Mouse (Mus musculus) embryonic facial prominence, embryonic 13.5 days (tissue): Measurements from ENCODE around the gene Mrm2. TPM values are rescaled to one million over a fixed set of nuclear protein-coding genes. Genes with fewer than 3 reads are reported as not detected.

Experiments used
- ATAC-seq: fragments of 200-750 bp; cut with Nextera tagmentation; 2 replicates; pipeline ENCODE4 v1.8.0; 2017; ENCODE audit warnings: low read depth; ENCODE audit not compliant: insufficient number of reproducible peaks, insufficient read depth, low FRiP score, low TSS enrichment
- H3K27ac ChIP-seq: fragments of 300-500 bp; sonication (generic); 2 replicates; pipeline ENCODE4 v1.5.1; 2015; ENCODE audit warnings: moderate library complexity, mild to moderate bottlenecking, inconsistent platforms
- H3K27me3 ChIP-seq: fragments of 300-500 bp; sonication (generic); 2 replicates; pipeline ENCODE4 v1.6.1; 2015; ENCODE audit warnings: mild to moderate bottlenecking, inconsistent platforms
- H3K36me3 ChIP-seq: fragments of 300-500 bp; sonication (generic); 2 replicates; pipeline ENCODE4 v1.6.1; 2015; ENCODE audit warnings: mild to moderate bottlenecking, inconsistent platforms
- H3K4me1 ChIP-seq: fragments of 300-500 bp; sonication (generic); 2 replicates; pipeline ENCODE4 v1.6.1; 2015; ENCODE audit warnings: inconsistent platforms
- H3K4me2 ChIP-seq: fragments of 300-500 bp; sonication (generic); 2 replicates; pipeline ENCODE4 v1.6.1; 2015; ENCODE audit warnings: moderate library complexity, mild to moderate bottlenecking, inconsistent platforms
- H3K4me3 ChIP-seq: fragments of 300-500 bp; sonication (generic); 2 replicates; pipeline ENCODE4 v1.5.1; 2015; ENCODE audit warnings: mild to moderate bottlenecking, inconsistent platforms
- H3K9ac ChIP-seq: fragments of 300-500 bp; sonication (generic); 2 replicates; pipeline ENCODE4 v1.6.1; 2015; ENCODE audit warnings: mild to moderate bottlenecking, inconsistent platforms
- H3K9me3 ChIP-seq: fragments of 300-500 bp; sonication (generic); 2 replicates; pipeline ENCODE4 v1.6.1; 2016; ENCODE audit warnings: inconsistent platforms
- WGBS: fragments of 180-500 bp; shearing (Covaris S2); methylation state at CpG from one replicate; pipeline ENCODE4 v1.1.7; 2015; ENCODE audit warnings: mixed read lengths; 5-methylcytosine and 5-hydroxymethylcytosine counted together
- polyA plus RNA-seq: library from polyadenylated mRNA; unstranded; fragments of >200 nt; fragmentation: Nextera tagmentation; extraction: Ambion mirVana; gene quantifications from 2 replicates; pipeline ENCODE4 v1.2.1, GENCODE M21; 2015

The Mrm2 gene
- polyA plus RNA-seq, result 22.6 and 26.3 TPM in 2 replicates

DNA sequence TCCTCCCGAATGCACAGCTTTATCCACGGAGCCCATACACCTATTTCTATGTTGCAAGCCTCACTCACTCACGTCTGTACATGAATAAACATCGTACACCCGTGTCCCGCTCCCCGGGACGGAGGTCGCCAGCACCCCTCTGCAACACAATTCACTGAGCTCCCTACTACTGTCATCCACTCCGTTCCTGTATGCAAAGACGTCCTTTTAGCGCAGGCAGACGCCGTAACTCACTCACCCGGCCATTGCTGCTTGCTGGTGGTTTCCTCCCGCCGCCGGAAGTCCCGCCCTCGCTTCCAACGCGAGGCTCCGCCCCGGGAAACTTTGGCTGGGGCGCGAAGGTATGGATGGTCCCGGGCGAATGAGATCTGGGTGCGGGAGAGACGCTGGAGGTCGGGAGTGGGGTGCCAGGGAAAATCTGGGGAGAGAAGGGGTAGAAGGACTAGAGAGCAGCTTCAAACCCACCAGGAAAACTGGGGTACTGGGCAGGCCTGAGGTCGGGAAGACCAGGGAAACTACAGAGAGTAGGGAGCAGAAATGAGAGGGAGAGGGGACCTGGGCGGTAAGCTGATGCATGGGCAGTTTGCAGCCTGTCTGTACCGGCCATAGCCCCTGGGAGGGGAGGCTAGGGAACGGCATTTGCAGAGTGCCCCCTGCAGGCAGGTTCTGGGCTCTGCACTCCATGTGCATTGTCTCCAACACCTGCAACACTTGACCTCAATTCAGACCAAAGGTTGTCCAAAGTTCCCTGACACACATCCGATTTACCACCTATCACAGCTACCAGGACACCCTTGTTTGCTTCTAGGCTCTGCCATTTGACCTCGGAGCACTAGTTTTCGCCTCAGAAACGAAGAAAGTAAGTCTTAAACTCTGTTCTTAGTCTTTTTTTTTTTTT is at the start of gene Mrm2:
Mrm2 (minus strand) TSS at position 284 of the 898 bp plus-strand sequence.
- peak within 1 kb of the TSS; percentile 86 for H3K27ac ChIP-seq
- WGBS, result under 1% methylated on average over 39 of the region's 39 CpGs
- peak; percentile 77 for ATAC-seq
- H3K4me3 ChIP-seq, result peak within 1 kb of the TSS; percentile 70
- peak within 1 kb of the TSS; percentile 85 for H3K9ac ChIP-seq
- H3K4me2 ChIP-seq, result peak within 1 kb of the TSS; percentile 90
- peaks cover 16% of the 10 kb centered on the region for H3K4me1 ChIP-seq
- H3K27me3 ChIP-seq, result no peaks in the 10 kb centered on the region
- peaks cover 40% of the 10 kb centered on the region for H3K36me3 ChIP-seq
- no peaks in the 10 kb centered on the region for H3K9me3 ChIP-seq

DNA sequence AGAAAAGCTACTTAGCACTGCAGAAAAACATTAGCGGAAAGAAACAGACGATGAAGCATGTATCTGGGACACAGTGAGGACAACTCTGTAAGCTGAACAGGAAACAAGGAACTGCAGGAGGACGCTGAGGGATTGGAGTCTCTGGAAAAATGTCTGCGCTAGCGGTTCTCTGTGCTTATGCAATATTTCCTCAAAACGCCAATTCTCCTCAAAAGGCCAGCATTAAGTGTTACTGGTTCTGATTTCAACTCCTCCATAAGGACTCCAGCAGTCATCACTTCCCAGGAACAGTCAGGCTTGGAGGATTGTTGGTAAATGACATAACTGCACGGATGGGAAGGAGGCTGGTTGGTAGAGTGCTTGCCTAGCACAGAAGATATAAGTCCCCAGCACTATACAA is 49.5 kb upstream of the Mrm2 start:
- no peak overlapping the region for H3K9ac ChIP-seq
- H3K27ac ChIP-seq, result no peak overlapping the region
- H3K9me3 ChIP-seq, result no peaks in the 10 kb centered on the region
- H3K4me3 ChIP-seq, result no peak overlapping the region
- peaks cover 29% of the 10 kb centered on the region for H3K4me1 ChIP-seq
- H3K27me3 ChIP-seq, result no peaks in the 10 kb centered on the region
- ATAC-seq, result no peak
- no peaks in the 10 kb centered on the region for H3K36me3 ChIP-seq
- WGBS, result 87% methylated on average over 7 of the region's 7 CpGs
- no peak overlapping the region for H3K4me2 ChIP-seq

GRCm38 (mm10) chr5:140379299-140379698 is 47.6 kb upstream of the Mrm2 start:
- no peak for ATAC-seq

GRCm38 (mm10) chr5:140378121-140378853 is 46.6 kb upstream of the Mrm2 start:
- no peaks in the 10 kb centered on the region for H3K36me3 ChIP-seq
- no peak overlapping the region for H3K9ac ChIP-seq
- H3K4me1 ChIP-seq, result peaks cover 16% of the 10 kb centered on the region; the same call in 1 of the 2 replicates
- no peak for ATAC-seq
- no peak overlapping the region for H3K27ac ChIP-seq
- no peak overlapping the region for H3K4me3 ChIP-seq
- no peak overlapping the region for H3K4me2 ChIP-seq
- no peaks in the 10 kb centered on the region for H3K27me3 ChIP-seq
- WGBS, result 86% methylated on average over 6 of the region's 6 CpGs
- H3K9me3 ChIP-seq, result no peaks in the 10 kb centered on the region

More at GRCm38 (mm10) chr5:140379299-140379698, 47.6 kb upstream of the Mrm2 start:
- H3K36me3 ChIP-seq, result no peaks in the 10 kb centered on the region
- H3K27ac ChIP-seq, result peak overlapping the region; percentile 51; the same call in 1 of the 2 replicates
- 64% methylated on average over 6 of the region's 6 CpGs for WGBS
- peak overlapping the region; percentile 32; the same call in 1 of the 2 replicates for H3K9ac ChIP-seq
- peaks cover 26% of the 10 kb centered on the region for H3K4me1 ChIP-seq
- no peak overlapping the region for H3K4me3 ChIP-seq
- H3K27me3 ChIP-seq, result no peaks in the 10 kb centered on the region
- H3K4me2 ChIP-seq, result no peak overlapping the region
- no peaks in the 10 kb centered on the region for H3K9me3 ChIP-seq

DNA sequence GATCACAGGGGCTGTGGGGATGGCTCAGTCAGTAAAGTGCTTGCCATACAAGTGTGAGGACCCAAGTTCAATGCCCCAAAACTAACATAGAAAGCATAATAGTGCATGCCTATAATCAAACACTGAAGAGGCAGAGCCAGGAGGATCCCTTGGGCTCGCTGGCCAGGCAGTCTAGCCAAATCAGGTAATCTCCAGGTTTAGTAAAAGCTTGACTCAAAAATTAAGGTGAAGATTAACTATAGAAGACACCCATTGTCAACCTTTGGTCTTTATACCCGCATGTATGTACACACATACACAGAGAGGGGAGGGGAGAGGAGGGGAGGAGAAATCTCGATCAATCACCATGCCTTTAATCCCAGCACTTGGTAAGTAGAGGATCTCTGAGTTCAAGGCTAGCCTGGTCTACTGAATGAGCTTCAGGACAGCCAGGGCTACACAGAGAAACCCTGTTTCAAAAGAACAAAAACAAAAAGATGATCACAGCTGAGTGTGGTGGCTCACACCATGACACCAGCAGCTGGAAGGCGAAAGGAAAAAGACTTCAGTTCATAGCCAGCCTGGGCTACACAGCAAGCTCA is 43.6 kb upstream of the Mrm2 start:
- WGBS, result 86% methylated on average over 4 of the region's 4 CpGs

GRCm38 (mm10) chr5:140374226-140374625 is 42.5 kb upstream of the Mrm2 start:
- Histone ChIP-seq H3K27me3 (no peaks in the 10 kb centered on the region), H3K9me3 (no peaks in the 10 kb centered on the region), H3K4me2 (no peak overlapping the region), H3K36me3 (no peaks in the 10 kb centered on the region), H3K4me1 (peaks cover 23% of the 10 kb centered on the region), H3K4me3 (no peak overlapping the region), H3K9ac (no peak overlapping the region), H3K27ac (no peak overlapping the region)
- ATAC-seq, result no peak
- 71% methylated on average over 3 of the region's 3 CpGs for WGBS

More for the DNA sequence above, 43.6 kb upstream of the Mrm2 start:
- H3K9ac ChIP-seq, result no peak overlapping the region
- H3K4me3 ChIP-seq, result no peak overlapping the region
- no peak overlapping the region for H3K4me2 ChIP-seq
- H3K9me3 ChIP-seq, result no peaks in the 10 kb centered on the region
- ATAC-seq, result no peak
- no peaks in the 10 kb centered on the region for H3K36me3 ChIP-seq
- no peak overlapping the region for H3K27ac ChIP-seq
- H3K4me1 ChIP-seq, result peaks cover 27% of the 10 kb centered on the region
- no peaks in the 10 kb centered on the region for H3K27me3 ChIP-seq

- Histone ChIP-seq H3K9ac (no peak overlapping the region), H3K4me2 (no peak overlapping the region), H3K27me3 (no peaks in the 10 kb centered on the region), H3K36me3 (no peaks in the 10 kb centered on the region), H3K4me3 (no peak overlapping the region), H3K9me3 (no peaks in the 10 kb centered on the region), H3K27ac (no peak overlapping the region), H3K4me1 (peaks cover 21% of the 10 kb centered on the region)
- 89% methylated on average over 2 of the region's 2 CpGs for WGBS
- no peak for ATAC-seq
Measured at GRCm38 (mm10) chr5:140373711-140374110, 42.0 kb upstream of the Mrm2 start.

DNA sequence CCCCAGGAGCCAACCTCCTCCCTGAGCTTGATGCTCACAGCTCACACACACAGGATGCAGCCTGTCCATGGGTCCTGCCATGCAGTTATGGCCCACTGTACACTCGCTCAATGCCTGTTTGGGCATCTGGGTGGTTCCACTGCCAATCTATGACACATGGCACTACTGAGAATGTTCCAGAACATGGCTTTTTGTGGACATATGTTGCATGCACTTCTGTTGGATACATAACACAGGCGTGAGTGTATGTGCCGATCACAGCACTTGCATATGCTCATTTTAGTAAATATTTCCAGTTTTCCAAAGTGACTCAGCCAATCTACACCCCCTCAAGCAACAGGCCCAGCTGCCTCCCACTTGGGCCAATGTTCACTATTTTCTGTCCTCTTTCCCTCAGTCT is 40.0 kb upstream of the Mrm2 start:
- Histone ChIP-seq H3K27me3 (no peaks in the 10 kb centered on the region), H3K36me3 (no peaks in the 10 kb centered on the region), H3K4me3 (no peak overlapping the region), H3K4me2 (no peak overlapping the region), H3K27ac (no peak overlapping the region), H3K4me1 (peaks cover 13% of the 10 kb centered on the region), H3K9me3 (no peaks in the 10 kb centered on the region), H3K9ac (no peak overlapping the region)
- no peak for ATAC-seq
- WGBS, result 86% methylated on average over 3 of the region's 3 CpGs

DNA sequence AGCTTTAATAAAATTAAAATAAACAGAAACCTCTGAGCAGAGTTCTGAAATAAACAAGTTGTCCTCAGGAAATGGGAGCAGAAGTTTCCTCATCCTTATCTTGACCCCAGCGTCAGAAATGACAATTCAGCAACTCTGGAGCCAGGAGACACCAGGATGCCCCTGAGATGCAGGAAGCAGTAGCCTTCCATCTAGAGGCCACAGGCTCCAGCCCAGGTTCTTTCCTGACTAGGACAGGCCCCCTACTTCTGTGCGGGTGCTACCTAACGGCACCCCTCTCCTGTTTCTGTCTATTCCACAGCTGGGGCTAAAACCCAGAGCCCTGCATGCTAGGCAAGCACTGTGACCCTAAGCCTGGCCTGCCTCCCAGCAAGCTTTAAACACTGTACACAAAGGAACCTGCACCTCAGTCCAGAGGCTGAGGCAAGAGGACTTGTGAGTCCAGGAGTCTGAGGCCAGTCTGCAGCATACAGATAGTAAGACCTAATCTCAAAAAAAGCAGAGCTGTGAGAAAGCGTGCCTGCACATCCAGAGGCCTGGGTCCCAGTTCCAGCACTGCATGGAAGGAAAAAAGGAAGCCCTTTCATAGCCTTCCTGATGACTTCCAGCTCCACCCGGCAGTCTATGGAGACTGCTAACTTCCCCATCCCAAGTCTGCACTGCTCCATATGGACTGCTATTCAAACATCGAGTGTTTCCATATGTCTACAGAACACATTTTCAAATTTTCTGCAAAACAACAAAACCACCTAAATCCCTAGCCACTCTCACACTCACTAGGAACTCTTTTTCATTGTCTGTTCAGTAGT is 39.0 kb upstream of the Mrm2 start:
- WGBS, result 66% methylated on average over 6 of the region's 6 CpGs
- Histone ChIP-seq H3K4me2 (no peak overlapping the region), H3K36me3 (no peaks in the 10 kb centered on the region), H3K9me3 (no peaks in the 10 kb centered on the region), H3K4me1 (peaks cover 13% of the 10 kb centered on the region), H3K27ac (peak overlapping the region; percentile 60), H3K4me3 (no peak overlapping the region), H3K9ac (0 out of 2 replicates have a peak overlapping the region, but pooled peaks have one; percentile 36), H3K27me3 (no peaks in the 10 kb centered on the region)
- no peak for ATAC-seq

GRCm38 (mm10) chr5:140369466-140369865 is 37.8 kb upstream of the Mrm2 start:
- 80% methylated on average over 2 of the region's 2 CpGs for WGBS
- Histone ChIP-seq H3K27me3 (no peaks in the 10 kb centered on the region), H3K4me3 (no peak overlapping the region), H3K9ac (no peak overlapping the region), H3K36me3 (no peaks in the 10 kb centered on the region), H3K27ac (no peak overlapping the region), H3K9me3 (no peaks in the 10 kb centered on the region), H3K4me1 (peaks cover 13% of the 10 kb centered on the region), H3K4me2 (no peak overlapping the region)
- no peak for ATAC-seq

DNA sequence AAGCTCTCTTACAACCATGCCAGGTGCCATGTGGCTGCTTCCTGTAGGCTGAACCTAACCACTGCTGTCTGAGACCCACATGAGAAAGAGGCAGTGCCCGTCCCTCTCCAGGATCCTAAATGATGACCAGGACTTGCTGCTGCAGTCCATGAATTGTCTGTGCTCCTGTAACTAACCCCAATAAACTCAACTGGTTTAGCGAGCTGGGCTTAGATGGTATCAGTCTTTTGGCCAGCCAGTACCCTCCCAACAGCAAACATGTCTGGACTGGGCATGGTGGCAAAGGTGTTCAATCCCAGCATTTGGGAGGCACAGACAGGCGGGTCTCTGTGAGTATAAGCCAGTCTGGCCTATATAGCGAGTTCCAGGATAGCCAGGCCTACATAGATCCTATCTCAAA is 37.2 kb upstream of the Mrm2 start:
- no peak overlapping the region for H3K4me2 ChIP-seq
- no peak overlapping the region for H3K27ac ChIP-seq
- no peaks in the 10 kb centered on the region for H3K9me3 ChIP-seq
- WGBS, result 90% methylated on average over 4 of the region's 4 CpGs
- H3K36me3 ChIP-seq, result no peaks in the 10 kb centered on the region
- H3K27me3 ChIP-seq, result no peaks in the 10 kb centered on the region
- no peak overlapping the region for H3K4me3 ChIP-seq
- H3K9ac ChIP-seq, result no peak overlapping the region
- no peak for ATAC-seq
- peaks cover 13% of the 10 kb centered on the region for H3K4me1 ChIP-seq
